Mouse (Mus musculus): ENCODE measurements around the gene Gm10130. TPM values are rescaled to one million over a fixed set of nuclear protein-coding genes. Genes with fewer than 3 reads are reported as not detected.
"Not testable (repeated sequence)": the region's sequence is repeated elsewhere in the genome, so short reads cannot be mapped to it uniquely, and the experiment has no call there.

Gm10130 gene
- 0.53 TPM in 1 of 2 replicates, not detected in the other for polyA plus RNA-seq (2015; fragmentation: Nextera tagmentation; extraction: Ambion mirVana)

DNA sequence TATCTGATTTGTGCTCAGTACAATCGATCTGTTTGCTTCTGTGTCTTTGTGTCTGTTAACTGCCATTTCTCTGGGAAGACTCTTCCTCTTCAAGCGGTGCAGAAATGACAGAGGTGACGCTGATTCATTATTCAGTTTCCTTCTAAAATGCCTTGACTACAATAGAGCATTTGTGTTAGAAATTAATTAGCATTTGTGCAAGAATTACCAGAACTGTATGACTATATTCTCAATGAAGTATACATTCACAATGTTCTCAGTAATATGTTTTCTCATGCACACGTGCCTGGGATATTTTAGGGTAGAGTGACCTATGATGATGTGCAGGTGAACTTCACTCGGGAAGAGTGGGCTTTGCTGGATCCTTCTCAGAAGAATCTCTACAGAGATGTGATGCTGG lies at the start of gene Gm10130:
Gene Gm10130, plus strand, starts transcription at position 301 of the 400 bp plus-strand sequence.
- no peaks in the 10 kb centered on the region for H3K27me3 ChIP-seq (ENCODE audit: control insufficient read depth, insufficient read depth, low read depth, low read length)
- no peak for ATAC-seq (ENCODE audit: low read depth)
- H3K27ac ChIP-seq (ENCODE audit: low read length) = no peak within 1 kb of the TSS
- 69% methylated on average over 5 of the region's 5 CpGs for WGBS (ENCODE audit: insufficient replicate concordance)
- H3K4me3 ChIP-seq (ENCODE audit: low read depth, low read length) = no peak within 1 kb of the TSS
- H3K9me3 ChIP-seq (replicated peaks; ENCODE audit: control insufficient read depth, low read length) = peaks cover 2% of the 10 kb centered on the region
- no peaks in the 10 kb centered on the region for H3K4me1 ChIP-seq (ENCODE audit: control insufficient read depth, low read depth, low read length)
- H3K9ac ChIP-seq (ENCODE audit: low read depth, low read length) = no peak within 1 kb of the TSS
- peaks cover 10% of the 10 kb centered on the region for H3K36me3 ChIP-seq (ENCODE audit: control insufficient read depth, insufficient read depth)
- no peak within 1 kb of the TSS for H3K4me2 ChIP-seq (ENCODE audit: low read depth, low read length)

DNA sequence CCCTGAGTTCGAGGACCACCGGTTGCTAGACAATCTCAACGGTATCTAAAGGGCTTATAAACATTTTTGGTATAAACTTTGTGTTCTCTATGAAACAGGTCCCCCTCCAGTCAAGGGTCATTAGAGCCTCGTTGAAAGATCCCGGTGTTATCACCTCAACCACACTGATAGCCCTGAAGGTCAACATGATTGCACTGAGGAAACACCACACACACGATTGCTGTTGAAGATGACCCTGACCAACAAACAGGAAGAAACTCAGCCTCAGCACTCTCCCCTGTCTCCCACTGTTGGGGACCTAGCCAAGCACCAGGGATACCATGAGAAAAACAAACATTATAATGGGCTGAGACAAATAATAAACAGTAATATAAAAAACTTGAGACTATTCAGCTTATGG lies 29.8 kb upstream of the Gm10130 start:
- Histone ChIP-seq H3K9me3 (replicated peaks; ENCODE audit: control insufficient read depth, low read length) (no peaks in the 10 kb centered on the region), H3K9ac (ENCODE audit: low read depth, low read length) (no peak overlapping the region)
- 54% methylated on average over 6 of the region's 6 CpGs for WGBS (ENCODE audit: insufficient replicate concordance)

DNA sequence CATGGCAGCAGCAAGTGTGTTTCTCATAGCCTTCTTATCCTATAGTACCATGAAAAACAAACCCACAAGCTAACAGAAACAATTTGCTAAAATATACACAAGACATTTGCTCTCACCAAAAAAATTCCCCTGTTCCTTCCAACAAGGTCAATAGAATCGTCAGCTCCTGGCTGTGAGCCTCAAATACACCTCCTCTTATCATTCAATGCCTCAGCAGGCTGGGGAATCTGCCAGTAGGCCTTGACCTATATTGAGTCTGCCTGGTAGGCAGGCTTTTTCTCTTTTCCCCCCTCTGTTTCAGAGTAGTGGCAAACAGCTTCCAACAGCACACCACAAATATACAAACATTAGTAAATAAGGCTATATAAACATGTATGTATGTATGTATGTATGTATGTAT lies 24.4 kb upstream of the Gm10130 start:
- Histone ChIP-seq H3K4me2 (ENCODE audit: low read depth, low read length) (no peak overlapping the region), H3K9ac (ENCODE audit: low read depth, low read length) (no peak overlapping the region), H3K27ac (ENCODE audit: low read length) (no peak overlapping the region), H3K4me1 (ENCODE audit: control insufficient read depth, low read depth, low read length) (no peaks in the 10 kb centered on the region), H3K9me3 (replicated peaks; ENCODE audit: control insufficient read depth, low read length) (no peaks in the 10 kb centered on the region), H3K27me3 (ENCODE audit: control insufficient read depth, insufficient read depth, low read depth, low read length) (no peaks in the 10 kb centered on the region), H3K36me3 (ENCODE audit: control insufficient read depth, insufficient read depth) (no peaks in the 10 kb centered on the region), H3K4me3 (ENCODE audit: low read depth, low read length) (no peak overlapping the region)
- WGBS (ENCODE audit: insufficient replicate concordance) = 22% methylated on average over 1 of the region's 1 CpGs
- ATAC-seq (ENCODE audit: low read depth) = no peak

More for the DNA sequence above, 29.8 kb upstream of the Gm10130 start:
- Histone ChIP-seq H3K4me2 (ENCODE audit: low read depth, low read length) (no peak overlapping the region), H3K27me3 (ENCODE audit: control insufficient read depth, insufficient read depth, low read depth, low read length) (no peaks in the 10 kb centered on the region), H3K36me3 (ENCODE audit: control insufficient read depth, insufficient read depth) (no peaks in the 10 kb centered on the region), H3K4me3 (ENCODE audit: low read depth, low read length) (no peak overlapping the region), H3K4me1 (ENCODE audit: control insufficient read depth, low read depth, low read length) (no peaks in the 10 kb centered on the region), H3K27ac (ENCODE audit: low read length) (no peak overlapping the region)
- no peak for ATAC-seq (ENCODE audit: low read depth)

DNA sequence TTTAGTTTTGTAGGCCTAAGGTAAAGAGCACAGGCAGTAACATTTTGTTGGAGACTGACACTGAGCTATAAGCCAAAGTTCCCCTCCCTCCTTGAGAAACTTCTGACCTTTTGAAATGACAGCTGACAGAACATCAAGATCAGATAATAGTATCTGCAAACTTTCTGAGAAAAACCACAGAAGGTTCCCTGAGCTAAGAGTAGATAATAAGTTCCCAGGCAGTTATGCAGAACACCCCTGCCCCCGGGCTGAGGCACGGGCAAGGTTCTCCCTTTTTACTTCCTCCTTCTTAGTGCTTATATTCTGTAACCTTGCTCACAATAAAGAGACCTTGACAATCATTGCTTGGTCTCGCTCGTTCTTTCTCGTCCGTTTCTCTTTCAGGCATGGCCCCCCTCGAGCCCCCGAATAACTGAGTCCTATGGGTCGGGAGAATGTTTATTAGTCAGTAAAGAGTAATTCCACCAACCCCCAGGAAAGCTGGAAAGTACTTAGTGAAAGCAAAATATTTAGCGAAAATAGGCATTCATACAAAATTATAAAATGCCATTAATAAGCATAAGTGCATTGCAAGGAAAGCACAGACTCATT lies 16.2 kb upstream of the Gm10130 start:
- 55% methylated on average over 10 of the region's 10 CpGs for WGBS (ENCODE audit: insufficient replicate concordance)
- Histone ChIP-seq H3K27ac (ENCODE audit: low read length) (no peak overlapping the region), H3K36me3 (ENCODE audit: control insufficient read depth, insufficient read depth) (no peaks in the 10 kb centered on the region), H3K27me3 (ENCODE audit: control insufficient read depth, insufficient read depth, low read depth, low read length) (no peaks in the 10 kb centered on the region), H3K4me2 (ENCODE audit: low read depth, low read length) (no peak overlapping the region), H3K9ac (ENCODE audit: low read depth, low read length) (no peak overlapping the region), H3K4me3 (ENCODE audit: low read depth, low read length) (no peak overlapping the region), H3K4me1 (ENCODE audit: control insufficient read depth, low read depth, low read length) (no peaks in the 10 kb centered on the region), H3K9me3 (replicated peaks; ENCODE audit: control insufficient read depth, low read length) (no peaks in the 10 kb centered on the region)
- ATAC-seq (ENCODE audit: low read depth) = no peak

DNA sequence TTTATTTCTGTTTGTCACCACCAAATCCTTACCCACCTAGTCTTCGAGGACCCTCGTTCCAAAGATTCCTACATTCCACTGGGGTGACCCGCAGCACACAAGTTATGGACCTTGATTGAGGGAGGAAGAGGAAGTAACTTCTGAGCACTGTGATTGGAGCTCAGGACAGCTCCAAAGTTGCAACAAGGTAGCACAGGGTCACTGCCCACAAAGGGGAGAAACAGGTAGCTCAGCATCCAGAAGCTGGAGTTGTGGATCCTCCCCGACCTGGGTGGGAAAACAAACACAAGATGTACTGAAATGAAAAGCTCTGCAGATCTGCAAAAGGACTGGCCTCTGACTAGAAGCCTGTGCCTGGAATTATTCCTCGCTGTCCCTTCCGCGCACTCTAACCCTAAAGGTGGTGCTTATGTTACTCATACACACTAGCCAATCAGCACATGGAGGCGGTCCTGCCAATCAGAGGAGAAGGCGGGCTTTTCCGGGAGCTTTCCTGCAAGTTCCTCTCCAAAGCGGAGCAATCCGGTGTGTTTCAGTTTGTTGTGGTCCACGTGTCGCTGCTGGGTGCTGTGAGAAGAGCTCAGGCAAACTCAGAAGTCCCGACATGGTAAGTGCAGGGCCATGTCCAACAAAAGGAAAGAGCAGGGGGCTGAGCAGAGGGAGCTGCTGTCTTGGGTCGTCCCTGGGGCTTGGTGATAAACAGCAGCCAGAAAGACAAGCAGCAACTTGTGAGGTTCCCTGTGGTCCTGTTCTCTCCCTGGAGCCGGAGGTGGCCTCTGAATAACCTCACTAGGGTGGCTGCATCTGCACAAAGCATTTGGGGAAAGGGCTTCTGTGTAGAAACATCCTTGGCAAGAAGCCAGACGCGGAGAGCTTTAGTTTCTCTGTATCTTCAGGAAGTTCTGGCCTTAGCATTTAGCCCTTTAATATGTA lies 12.3 kb upstream of the Gm10130 start:
- Histone ChIP-seq H3K4me2 (ENCODE audit: low read depth, low read length) (peak overlapping the region; percentile 63), H3K9ac (ENCODE audit: low read depth, low read length) (peak overlapping the region; percentile 56), H3K4me3 (ENCODE audit: low read depth, low read length) (peak overlapping the region; percentile 67), H3K27ac (ENCODE audit: low read length) (peak overlapping the region; percentile 14; the same call in 1 of the 2 replicates)
- WGBS (ENCODE audit: insufficient replicate concordance) = 8% methylated on average over 19 of the region's 19 CpGs
- not testable (repeated sequence) for H3K4me1 ChIP-seq (ENCODE audit: control insufficient read depth, low read depth, low read length); H3K27me3 ChIP-seq (ENCODE audit: control insufficient read depth, insufficient read depth, low read depth, low read length); H3K36me3 ChIP-seq (ENCODE audit: control insufficient read depth, insufficient read depth); H3K9me3 ChIP-seq (replicated peaks; ENCODE audit: control insufficient read depth, low read length)
- peak; percentile 98 for ATAC-seq (ENCODE audit: low read depth)

DNA sequence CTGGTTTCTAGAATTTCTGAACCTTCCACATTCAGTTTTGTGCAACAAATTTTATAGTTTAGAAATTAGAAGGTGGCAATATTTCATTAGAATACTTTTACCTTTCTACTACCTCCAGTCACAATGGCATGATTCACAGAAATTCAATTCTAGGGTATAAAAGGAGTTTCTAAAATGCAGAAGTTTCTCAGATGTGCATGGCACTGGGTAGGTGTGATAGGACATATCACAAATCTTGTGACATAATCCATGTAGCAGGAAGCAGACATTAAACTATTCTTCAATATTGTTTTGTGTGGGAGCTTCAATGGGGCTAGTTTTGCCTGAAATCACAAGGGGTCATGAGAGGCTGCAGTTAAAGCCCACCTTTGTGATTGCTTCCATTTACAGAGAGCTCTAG lies 7.4 kb upstream of the Gm10130 start:
- Histone ChIP-seq H3K27me3 (ENCODE audit: control insufficient read depth, insufficient read depth, low read depth, low read length) (no peaks in the 10 kb centered on the region), H3K4me2 (ENCODE audit: low read depth, low read length) (no peak overlapping the region), H3K4me3 (ENCODE audit: low read depth, low read length) (no peak overlapping the region), H3K9me3 (replicated peaks; ENCODE audit: control insufficient read depth, low read length) (peaks cover 2% of the 10 kb centered on the region), H3K9ac (ENCODE audit: low read depth, low read length) (no peak overlapping the region), H3K36me3 (ENCODE audit: control insufficient read depth, insufficient read depth) (no peaks in the 10 kb centered on the region), H3K27ac (ENCODE audit: low read length) (no peak overlapping the region), H3K4me1 (ENCODE audit: control insufficient read depth, low read depth, low read length) (no peaks in the 10 kb centered on the region)
- no peak for ATAC-seq (ENCODE audit: low read depth)

DNA sequence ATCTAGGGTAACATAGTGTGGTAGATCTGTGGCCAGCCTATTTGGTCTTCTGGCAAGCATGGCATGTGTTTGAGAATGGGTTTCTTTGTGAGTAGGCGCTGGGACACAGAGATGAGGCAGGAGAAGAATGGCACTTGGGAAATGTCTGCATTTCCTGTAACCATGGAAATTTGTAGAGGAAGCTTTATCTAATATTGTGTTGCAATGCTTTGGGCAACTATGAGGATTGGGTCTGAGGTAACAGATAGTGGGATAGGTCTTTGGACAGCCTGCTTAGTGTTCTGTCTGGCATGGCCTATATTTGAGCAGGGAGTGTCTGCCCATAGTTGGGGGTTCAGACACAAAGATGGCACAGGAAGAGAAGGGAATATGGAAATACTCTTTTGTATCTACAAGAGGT lies 4.5 kb upstream of the Gm10130 start:
- Histone ChIP-seq H3K9ac (ENCODE audit: low read depth, low read length) (no peak overlapping the region), H3K4me3 (ENCODE audit: low read depth, low read length) (no peak overlapping the region), H3K27me3 (ENCODE audit: control insufficient read depth, insufficient read depth, low read depth, low read length) (no peaks in the 10 kb centered on the region), H3K4me1 (ENCODE audit: control insufficient read depth, low read depth, low read length) (no peaks in the 10 kb centered on the region), H3K36me3 (ENCODE audit: control insufficient read depth, insufficient read depth) (no peaks in the 10 kb centered on the region; the same call in 1 of the 2 replicates), H3K27ac (ENCODE audit: low read length) (no peak overlapping the region), H3K9me3 (replicated peaks; ENCODE audit: control insufficient read depth, low read length) (peaks cover 2% of the 10 kb centered on the region), H3K4me2 (ENCODE audit: low read depth, low read length) (no peak overlapping the region)
- no peak for ATAC-seq (ENCODE audit: low read depth)
- WGBS (ENCODE audit: insufficient replicate concordance) = 57% methylated on average over 1 of the region's 1 CpGs

DNA sequence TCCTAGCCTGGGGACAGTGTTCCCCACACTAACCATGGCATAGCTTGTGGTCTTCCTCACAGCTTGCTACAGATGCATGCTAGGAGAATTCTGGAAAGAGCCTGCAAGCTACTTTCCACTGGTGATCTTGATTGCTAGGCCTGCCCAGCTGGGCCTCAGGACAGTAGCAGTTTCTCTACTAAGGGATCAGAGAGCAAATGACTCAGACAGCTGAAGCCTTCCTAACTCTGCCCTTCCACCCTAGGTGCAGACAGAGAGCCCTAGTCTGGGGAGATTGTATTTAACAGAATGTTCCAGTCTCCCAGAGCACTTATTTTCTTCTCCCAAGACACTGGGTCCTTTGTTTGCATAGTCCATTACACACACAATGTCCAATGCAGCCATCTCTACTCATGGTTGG lies 33.6 kb downstream of the Gm10130 start:
- H3K4me3 ChIP-seq (ENCODE audit: low read depth, low read length); ATAC-seq (ENCODE audit: low read depth); H3K36me3 ChIP-seq (ENCODE audit: control insufficient read depth, insufficient read depth); H3K27ac ChIP-seq (ENCODE audit: low read length); H3K4me1 ChIP-seq (ENCODE audit: control insufficient read depth, low read depth, low read length); H3K9ac ChIP-seq (ENCODE audit: low read depth, low read length); H3K27me3 ChIP-seq (ENCODE audit: control insufficient read depth, insufficient read depth, low read depth, low read length); H3K4me2 ChIP-seq (ENCODE audit: low read depth, low read length); H3K9me3 ChIP-seq (replicated peaks; ENCODE audit: control insufficient read depth, low read length): not testable (repeated sequence)
